Mouse (Mus musculus): ENCODE measurements around the gene Xrcc4. TPM values are rescaled to one million over a fixed set of nuclear protein-coding genes. Genes with fewer than 3 reads are reported as not detected.

Gene Xrcc4
- polyA plus RNA-seq, 1 experiment from 2014 or later: 15.5 TPM

DNA sequence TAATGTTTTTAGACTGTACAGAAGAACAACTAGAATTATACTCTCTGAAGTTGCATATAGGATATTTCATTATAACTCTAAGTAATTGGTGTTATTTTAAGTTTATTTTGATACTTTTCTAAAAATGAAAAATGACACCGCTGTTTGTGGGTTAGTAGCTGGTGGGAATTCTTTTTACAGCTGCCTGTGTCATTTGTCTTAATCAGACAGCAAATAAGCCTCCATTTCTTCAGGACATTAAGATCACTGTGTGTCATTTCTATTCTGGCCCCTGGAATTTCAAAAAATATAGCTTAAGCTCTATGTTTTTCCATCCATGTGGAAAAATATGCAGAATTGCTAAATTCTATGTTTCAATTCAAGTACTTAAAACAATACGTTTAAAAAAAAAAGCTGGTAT, 287.5 kb downstream of the Xrcc4 start:
- H3K4me3 ChIP-seq (replicated peaks): no peak overlapping the region
- ATAC-seq (ENCODE audit: low FRiP score): no peak
- no peak overlapping the region for H3K9ac ChIP-seq (replicated peaks)
- no peaks in the 10 kb centered on the region for H3K36me3 ChIP-seq
- H3K27me3 ChIP-seq (replicated peaks): no peaks in the 10 kb centered on the region
- H3K9me3 ChIP-seq (replicated peaks): no peaks in the 10 kb centered on the region
- H3K4me1 ChIP-seq: 0 out of 2 replicates have a peak, but pooled peaks cover 4% of the 10 kb centered on the region
- H3K4me2 ChIP-seq: no peak overlapping the region
- H3K27ac ChIP-seq (replicated peaks): no peak overlapping the region
- WGBS: 87% methylated on average over 2 of the region's 2 CpGs

DNA sequence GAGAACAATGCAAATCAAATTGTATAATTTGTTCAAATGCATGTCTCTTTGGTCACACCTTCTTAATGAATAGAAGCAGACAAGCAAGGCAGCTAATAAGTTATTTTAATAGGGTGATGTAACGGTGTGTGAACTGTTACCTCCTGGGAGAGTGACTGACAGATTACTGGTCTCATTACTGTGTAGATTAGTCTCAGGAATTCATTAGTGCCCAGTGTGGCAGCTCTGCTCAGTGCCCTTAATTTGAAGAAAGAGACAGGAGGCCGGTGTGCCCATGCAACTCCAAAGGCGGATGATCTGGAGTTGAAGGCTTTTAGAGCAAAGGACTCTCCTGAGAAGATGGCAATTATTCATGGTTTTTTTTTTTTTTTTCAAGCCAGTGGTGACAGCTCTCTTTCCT, 291.7 kb downstream of the Xrcc4 start:
- no peaks in the 10 kb centered on the region for H3K9me3 ChIP-seq (replicated peaks)
- H3K9ac ChIP-seq (replicated peaks): no peak overlapping the region
- peak; percentile 55; the same call in 1 of the 2 replicates for ATAC-seq (ENCODE audit: low FRiP score)
- H3K4me1 ChIP-seq: 0 out of 2 replicates have a peak, but pooled peaks cover 4% of the 10 kb centered on the region
- H3K4me3 ChIP-seq (replicated peaks): no peak overlapping the region
- no peaks in the 10 kb centered on the region for H3K27me3 ChIP-seq (replicated peaks)
- 17% methylated on average over 3 of the region's 3 CpGs for WGBS
- no peak overlapping the region for H3K27ac ChIP-seq (replicated peaks)
- H3K36me3 ChIP-seq: no peaks in the 10 kb centered on the region
- no peak overlapping the region for H3K4me2 ChIP-seq

DNA sequence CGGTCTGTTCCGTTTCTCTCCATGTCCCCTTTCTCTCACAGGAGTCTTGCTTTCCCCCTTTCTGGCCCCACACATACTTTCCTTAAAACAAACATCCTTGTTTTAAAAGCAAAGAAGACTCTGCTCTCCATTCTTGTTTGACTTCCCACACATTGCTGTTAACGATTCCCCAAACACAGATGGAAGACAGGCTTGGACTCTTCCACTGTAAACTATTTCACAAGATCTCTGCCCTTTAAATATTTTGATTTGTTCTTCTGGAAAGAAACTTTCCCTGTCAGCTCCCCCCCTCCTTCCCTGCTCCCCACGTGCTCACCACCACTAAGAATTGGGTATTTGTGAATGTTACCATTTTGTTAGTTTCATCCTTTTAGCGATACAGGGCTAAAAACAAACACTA, 297.9 kb downstream of the Xrcc4 start:
- Histone ChIP-seq H3K4me1 (no peaks in the 10 kb centered on the region), H3K36me3 (no peaks in the 10 kb centered on the region), H3K4me2 (no peak overlapping the region), H3K9me3 (replicated peaks) (no peaks in the 10 kb centered on the region), H3K27me3 (replicated peaks) (no peaks in the 10 kb centered on the region), H3K9ac (replicated peaks) (no peak overlapping the region), H3K4me3 (replicated peaks) (no peak overlapping the region), H3K27ac (replicated peaks) (no peak overlapping the region)
- no peak for ATAC-seq (ENCODE audit: low FRiP score)
- 58% methylated on average over 5 of the region's 5 CpGs for WGBS

GRCm38 (mm10) chr13:89782886-89783285, 306.5 kb downstream of the Xrcc4 start:
- Histone ChIP-seq H3K4me3 (replicated peaks) (no peak overlapping the region), H3K27ac (replicated peaks) (no peak overlapping the region), H3K9ac (replicated peaks) (no peak overlapping the region), H3K4me1 (no peaks in the 10 kb centered on the region), H3K27me3 (replicated peaks) (no peaks in the 10 kb centered on the region), H3K36me3 (no peaks in the 10 kb centered on the region), H3K9me3 (replicated peaks) (no peaks in the 10 kb centered on the region), H3K4me2 (no peak overlapping the region)
- ATAC-seq (ENCODE audit: low FRiP score): no peak
- 70% methylated on average over 2 of the region's 2 CpGs for WGBS

DNA sequence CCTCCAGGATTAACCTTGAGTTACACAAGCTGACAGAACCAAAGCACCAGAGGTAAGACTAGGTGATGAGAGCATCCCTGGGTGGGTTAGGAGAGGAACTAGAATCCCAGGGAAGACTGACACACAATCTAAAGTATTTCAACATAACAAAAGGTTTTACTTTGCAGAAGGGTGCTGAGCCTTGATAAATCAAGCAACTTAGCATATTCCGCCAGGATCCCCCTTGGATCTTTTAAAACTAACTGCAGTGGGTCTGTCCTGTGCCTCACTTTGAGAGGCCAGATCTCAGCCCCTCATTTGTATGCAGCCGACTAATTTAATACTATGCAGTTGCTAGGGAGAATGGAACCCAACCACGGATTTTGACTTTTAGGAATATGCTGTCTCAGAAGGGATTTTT, 309.1 kb downstream of the Xrcc4 start:
- Histone ChIP-seq H3K36me3 (no peaks in the 10 kb centered on the region), H3K4me2 (no peak overlapping the region), H3K4me1 (no peaks in the 10 kb centered on the region), H3K9ac (replicated peaks) (no peak overlapping the region), H3K27me3 (replicated peaks) (no peaks in the 10 kb centered on the region), H3K4me3 (replicated peaks) (no peak overlapping the region), H3K9me3 (replicated peaks) (no peaks in the 10 kb centered on the region), H3K27ac (replicated peaks) (no peak overlapping the region)
- no peak for ATAC-seq (ENCODE audit: low FRiP score)
- WGBS: 46% methylated on average over 3 of the region's 3 CpGs

GRCm38 (mm10) chr13:89779208-89779911, 310.0 kb downstream of the Xrcc4 start:
- no peaks in the 10 kb centered on the region for H3K9me3 ChIP-seq (replicated peaks)
- no peak overlapping the region for H3K4me3 ChIP-seq (replicated peaks)
- no peak overlapping the region for H3K27ac ChIP-seq (replicated peaks)
- H3K4me1 ChIP-seq: no peaks in the 10 kb centered on the region
- no peak; the same call in 1 of the 2 replicates for ATAC-seq (ENCODE audit: low FRiP score)
- H3K4me2 ChIP-seq: no peak overlapping the region
- H3K9ac ChIP-seq (replicated peaks): no peak overlapping the region
- H3K27me3 ChIP-seq (replicated peaks): no peaks in the 10 kb centered on the region
- H3K36me3 ChIP-seq: no peaks in the 10 kb centered on the region
- 64% methylated on average over 7 of the region's 7 CpGs for WGBS

- H3K27ac ChIP-seq (replicated peaks): no peak overlapping the region
- ATAC-seq (ENCODE audit: low FRiP score): no peak
- WGBS: 67% methylated on average over 1 of the region's 1 CpGs
- H3K36me3 ChIP-seq: no peaks in the 10 kb centered on the region
- no peak overlapping the region for H3K4me2 ChIP-seq
- no peak overlapping the region for H3K9ac ChIP-seq (replicated peaks)
- no peaks in the 10 kb centered on the region for H3K4me1 ChIP-seq
- no peaks in the 10 kb centered on the region for H3K9me3 ChIP-seq (replicated peaks)
- H3K4me3 ChIP-seq (replicated peaks): no peak overlapping the region
- H3K27me3 ChIP-seq (replicated peaks): no peaks in the 10 kb centered on the region
These were observed 311.6 kb downstream of the Xrcc4 start for GRCm38 (mm10) chr13:89777764-89778163.

DNA sequence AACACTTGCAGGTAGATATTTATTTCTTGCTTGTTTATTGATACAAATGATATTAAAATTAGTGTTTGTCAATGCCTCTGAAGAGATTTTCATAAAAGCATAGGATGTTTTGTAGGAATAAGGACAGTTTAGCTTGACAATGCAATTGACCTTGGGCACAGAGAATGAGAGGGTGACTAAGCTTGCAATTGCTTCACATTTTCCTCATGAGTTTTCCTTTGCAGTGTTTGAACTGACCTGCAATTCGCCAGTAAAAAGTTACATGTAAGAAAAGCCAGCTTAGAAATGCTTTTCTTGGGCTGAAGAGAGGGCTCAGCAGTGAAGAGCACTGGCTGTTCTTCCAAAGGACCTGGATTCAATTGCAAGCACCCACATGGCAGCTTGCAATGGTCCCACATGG, 312.3 kb downstream of the Xrcc4 start:
- no peak overlapping the region for H3K4me3 ChIP-seq (replicated peaks)
- no peaks in the 10 kb centered on the region for H3K27me3 ChIP-seq (replicated peaks)
- no peaks in the 10 kb centered on the region for H3K36me3 ChIP-seq
- ATAC-seq (ENCODE audit: low FRiP score): no peak
- H3K9me3 ChIP-seq (replicated peaks): no peaks in the 10 kb centered on the region
- H3K9ac ChIP-seq (replicated peaks): no peak overlapping the region
- no peaks in the 10 kb centered on the region for H3K4me1 ChIP-seq
- H3K4me2 ChIP-seq: no peak overlapping the region
- H3K27ac ChIP-seq (replicated peaks): no peak overlapping the region
- 85% methylated on average over 1 of the region's 1 CpGs for WGBS

DNA sequence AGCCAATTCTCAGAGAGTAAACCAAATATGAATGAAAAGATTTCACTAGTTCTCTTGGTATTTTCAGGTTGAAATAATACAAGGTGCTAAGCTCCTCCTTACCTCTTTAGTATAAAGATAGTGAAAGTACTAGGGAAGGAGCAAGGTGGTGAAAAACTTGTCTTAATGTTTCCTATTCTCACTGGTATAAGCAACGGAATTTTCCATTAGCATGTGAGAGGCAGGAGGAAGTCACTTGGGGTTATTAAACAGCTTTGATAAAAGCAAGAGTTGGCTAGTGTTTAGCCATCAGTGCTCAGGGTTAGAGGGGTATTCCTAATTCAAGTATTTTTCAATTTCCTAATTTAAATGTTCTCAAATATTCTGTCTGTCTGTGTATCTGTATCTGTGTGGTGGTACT, 322.9 kb downstream of the Xrcc4 start:
- Histone ChIP-seq H3K4me1 (no peaks in the 10 kb centered on the region), H3K4me2 (no peak overlapping the region), H3K9me3 (replicated peaks) (no peaks in the 10 kb centered on the region), H3K27me3 (replicated peaks) (no peaks in the 10 kb centered on the region), H3K4me3 (replicated peaks) (no peak overlapping the region), H3K9ac (replicated peaks) (no peak overlapping the region), H3K27ac (replicated peaks) (no peak overlapping the region), H3K36me3 (no peaks in the 10 kb centered on the region)
- WGBS: 76% methylated on average over 1 of the region's 1 CpGs
- ATAC-seq (ENCODE audit: low FRiP score): no peak

- H3K4me2 ChIP-seq: no peak overlapping the region
- H3K4me1 ChIP-seq: no peaks in the 10 kb centered on the region
- no peak overlapping the region for H3K9ac ChIP-seq (replicated peaks)
- H3K36me3 ChIP-seq: no peaks in the 10 kb centered on the region
- 90% methylated on average over 3 of the region's 3 CpGs for WGBS
- no peak overlapping the region for H3K27ac ChIP-seq (replicated peaks)
- ATAC-seq (ENCODE audit: low FRiP score): no peak
- no peaks in the 10 kb centered on the region for H3K9me3 ChIP-seq (replicated peaks)
- no peak overlapping the region for H3K4me3 ChIP-seq (replicated peaks)
- H3K27me3 ChIP-seq (replicated peaks): no peaks in the 10 kb centered on the region
These were observed 323.4 kb downstream of the Xrcc4 start for GRCm38 (mm10) chr13:89765966-89766365.

- Histone ChIP-seq H3K4me1 (no peaks in the 10 kb centered on the region), H3K9ac (replicated peaks) (no peak overlapping the region), H3K27me3 (replicated peaks) (no peaks in the 10 kb centered on the region), H3K36me3 (no peaks in the 10 kb centered on the region), H3K4me2 (no peak overlapping the region), H3K4me3 (replicated peaks) (no peak overlapping the region), H3K9me3 (replicated peaks) (no peaks in the 10 kb centered on the region), H3K27ac (replicated peaks) (no peak overlapping the region)
- no peak for ATAC-seq (ENCODE audit: low FRiP score)
- WGBS: 83% methylated on average over 3 of the region's 3 CpGs
These were observed 327.1 kb downstream of the Xrcc4 start for GRCm38 (mm10) chr13:89762339-89762738.

DNA sequence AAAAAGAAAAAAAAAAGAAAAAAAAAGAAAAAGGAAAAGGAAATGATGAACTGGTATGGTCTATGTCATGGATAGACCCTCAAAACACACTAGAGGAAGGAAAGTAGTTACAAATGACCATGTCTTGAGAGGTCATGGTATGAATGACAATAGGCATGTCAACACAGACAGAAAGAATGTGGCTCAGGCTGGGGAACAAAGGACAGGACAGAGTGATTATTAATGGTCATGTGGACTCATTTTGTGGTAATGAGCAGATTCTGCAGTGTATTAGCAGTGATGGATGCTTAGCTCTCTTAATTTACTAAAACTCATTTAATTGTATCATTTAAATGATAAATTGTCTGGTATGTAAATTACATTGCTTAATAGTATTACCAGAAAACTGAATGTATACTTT, 333.1 kb downstream of the Xrcc4 start:
- H3K27me3 ChIP-seq (replicated peaks): no peaks in the 10 kb centered on the region
- no peak overlapping the region for H3K9ac ChIP-seq (replicated peaks)
- no peaks in the 10 kb centered on the region for H3K36me3 ChIP-seq
- no peak overlapping the region for H3K4me2 ChIP-seq
- no peak overlapping the region for H3K27ac ChIP-seq (replicated peaks)
- H3K9me3 ChIP-seq (replicated peaks): no peaks in the 10 kb centered on the region
- H3K4me1 ChIP-seq: no peaks in the 10 kb centered on the region
- H3K4me3 ChIP-seq (replicated peaks): no peak overlapping the region
- no peak for ATAC-seq (ENCODE audit: low FRiP score)

Measured in neural tube, embryonic 15.5 days (tissue).